Mouse (Mus musculus) frontal cortex, postnatal 14 days (tissue): ENCODE data around the gene Pgc.

Experiments used
- DNase-seq, 2 experiments: peaks; one replicate each; pipeline ENCODE4 v3.0.0; 2022; ENCODE audit warnings: low spot score in 2 of 2

The Pgc gene

DNA sequence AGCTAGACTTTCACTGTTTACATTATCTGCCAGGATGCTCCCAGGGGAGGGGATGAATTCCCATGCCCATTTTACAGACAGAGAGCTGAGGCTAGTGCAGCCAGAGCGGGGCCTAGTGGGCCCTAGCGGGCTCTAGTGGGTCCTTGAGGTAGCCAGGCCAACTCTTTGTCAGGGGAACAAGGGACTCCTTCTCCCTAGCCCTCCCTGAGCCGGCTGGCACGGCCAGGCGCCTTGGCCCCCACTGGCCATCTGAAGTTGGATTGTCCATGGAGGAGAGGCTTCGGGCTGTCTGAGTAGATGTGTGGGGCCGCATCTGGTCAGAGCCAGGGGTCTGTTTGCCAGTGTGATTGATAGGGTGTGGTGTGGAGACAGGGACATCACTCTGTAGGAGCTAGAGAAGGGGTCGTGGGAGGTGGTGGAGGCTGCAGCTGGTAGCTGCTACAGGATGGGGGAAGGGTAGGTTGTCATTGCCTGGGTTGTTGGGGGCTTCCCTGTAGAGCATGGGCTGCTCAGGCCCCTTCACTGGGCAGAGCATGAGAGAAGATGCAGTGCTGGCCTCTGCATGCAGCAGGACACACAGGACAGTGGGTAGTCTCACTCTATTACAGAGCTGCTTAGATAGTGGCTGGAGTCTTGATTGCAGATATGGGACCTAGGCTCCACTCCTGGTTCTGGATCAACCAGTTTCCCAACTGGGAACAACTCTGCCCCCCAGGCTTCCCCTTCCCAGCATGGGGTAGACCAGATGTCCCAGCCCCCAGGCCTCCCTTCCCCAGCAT, 57.0 kb downstream of the Pgc start:
- no peak for DNase-seq
